Mouse (Mus musculus) liver, embryonic 13.5 days (tissue): ENCODE measurements around the gene Rpp38. TPM values are rescaled to one million over a fixed set of nuclear protein-coding genes. Genes with fewer than 3 reads are reported as not detected.

ENCODE experiments used
- ATAC-seq: fragments of 200-750 bp; cut with Nextera tagmentation; 2 replicates; pipeline ENCODE4 v1.8.0; 2017; ENCODE audit warnings: low read depth, mild to moderate bottlenecking, moderate number of reproducible peaks, moderate library complexity
- DNase-seq: peaks from one replicate; pipeline ENCODE4 v3.0.0; 2022
- H3K27ac ChIP-seq: fragments of 300-500 bp; sonication (generic); 2 replicates; pipeline ENCODE4 v1.5.1; 2015; ENCODE audit warnings: moderate library complexity, mild to moderate bottlenecking, inconsistent platforms
- H3K27me3 ChIP-seq: fragments of 300-500 bp; sonication (generic); 2 replicates; pipeline ENCODE4 v1.6.1; 2015; ENCODE audit warnings: mild to moderate bottlenecking, inconsistent platforms
- H3K36me3 ChIP-seq: fragments of 300-500 bp; sonication (generic); 2 replicates; pipeline ENCODE4 v1.6.1; 2015; ENCODE audit warnings: mild to moderate bottlenecking, inconsistent platforms
- H3K4me1 ChIP-seq: fragments of 300-500 bp; sonication (generic); replicated peaks from 2 replicates; pipeline ENCODE4 v1.6.1; 2015; ENCODE audit warnings: inconsistent platforms
- H3K4me2 ChIP-seq: fragments of 300-500 bp; sonication (generic); 2 replicates; pipeline ENCODE4 v1.6.1; 2015; ENCODE audit warnings: inconsistent platforms, mild to moderate bottlenecking, moderate library complexity
- H3K4me3 ChIP-seq: fragments of 300-500 bp; sonication (generic); replicated peaks from 2 replicates; pipeline ENCODE4 v1.5.1; 2015; ENCODE audit warnings: mild to moderate bottlenecking, inconsistent platforms
- H3K9ac ChIP-seq: fragments of 300-500 bp; sonication (generic); 2 replicates; pipeline ENCODE4 v1.6.1; 2015; ENCODE audit warnings: mild to moderate bottlenecking, inconsistent platforms
- H3K9me3 ChIP-seq: fragments of 300-500 bp; sonication (generic); replicated peaks from 2 replicates; pipeline ENCODE4 v1.6.1; 2016; ENCODE audit warnings: inconsistent platforms
- WGBS: fragments of 180-500 bp; shearing (Covaris S2); methylation state at CpG from one replicate; pipeline ENCODE4 v1.1.7; 2015; ENCODE audit not compliant: insufficient replicate concordance; 5-methylcytosine and 5-hydroxymethylcytosine counted together
- polyA plus RNA-seq: library from polyadenylated mRNA; unstranded; fragments of >200 nt; fragmentation: Nextera tagmentation; extraction: Ambion mirVana; gene quantifications from 2 replicates; pipeline ENCODE4 v1.2.1, GENCODE M21; 2015

Gene Rpp38
- polyA plus RNA-seq, 1 experiment from 2014 or later: 15.6 TPM

- Histone ChIP-seq H3K9me3 (no peaks in the 10 kb centered on the region), H3K27me3 (no peaks in the 10 kb centered on the region), H3K27ac (no peak overlapping the region), H3K9ac (peak overlapping the region; percentile 89), H3K4me2 (peak overlapping the region; percentile 98), H3K36me3 (no peaks in the 10 kb centered on the region), H3K4me3 (peak overlapping the region; percentile 89), H3K4me1 (peaks cover 36% of the 10 kb centered on the region)
- ATAC-seq (no peak), DNase-seq (no peak)
- WGBS: 15% methylated on average over 3 of the region's 3 CpGs
Measured at GRCm38 (mm10) chr2:3285709-3286108, 46.7 kb downstream of the Rpp38 start.

- ATAC-seq (no peak), DNase-seq (no peak)
- Histone ChIP-seq H3K4me3 (peak overlapping the region; percentile 89), H3K9ac (peak overlapping the region; percentile 89), H3K9me3 (no peaks in the 10 kb centered on the region), H3K4me1 (peaks cover 36% of the 10 kb centered on the region), H3K27ac (peak overlapping the region; percentile 77; the same call in 1 of the 2 replicates), H3K36me3 (no peaks in the 10 kb centered on the region), H3K27me3 (no peaks in the 10 kb centered on the region), H3K4me2 (peak overlapping the region; percentile 98)
- WGBS: 3% methylated on average over 6 of the region's 6 CpGs
Measured at GRCm38 (mm10) chr2:3285181-3285530, 47.3 kb downstream of the Rpp38 start.

GRCm38 (mm10) chr2:3284473-3285180 lies 47.8 kb downstream of the Rpp38 start:
- ATAC-seq (peak; percentile 29), DNase-seq (peak; percentile 35)
- under 1% methylated on average over 54 of the region's 60 CpGs for WGBS
- H3K27me3 ChIP-seq: no peaks in the 10 kb centered on the region
- no peaks in the 10 kb centered on the region for H3K9me3 ChIP-seq
- no peaks in the 10 kb centered on the region for H3K36me3 ChIP-seq
- H3K4me1 ChIP-seq: peaks cover 36% of the 10 kb centered on the region
- peak overlapping the region; percentile 89 for H3K9ac ChIP-seq
- peak overlapping the region; percentile 89 for H3K4me3 ChIP-seq
- peak overlapping the region; percentile 98 for H3K4me2 ChIP-seq
- H3K27ac ChIP-seq: peak overlapping the region; percentile 77

- H3K4me2 ChIP-seq: peak within 1 kb of the TSS; percentile 98
- no peaks in the 10 kb centered on the region for H3K27me3 ChIP-seq
- H3K4me1 ChIP-seq: peaks cover 36% of the 10 kb centered on the region
- peak within 1 kb of the TSS; percentile 83 for H3K27ac ChIP-seq
- ATAC-seq (peak; percentile 93), DNase-seq (peak; percentile 100)
- no peaks in the 10 kb centered on the region for H3K9me3 ChIP-seq
- H3K4me3 ChIP-seq: peak within 1 kb of the TSS; percentile 89
- H3K9ac ChIP-seq: peak within 1 kb of the TSS; percentile 89
- under 1% methylated on average over 81 of the region's 88 CpGs for WGBS
- H3K36me3 ChIP-seq: no peaks in the 10 kb centered on the region
Measured at GRCm38 (mm10) chr2:3283602-3284472, 48.6 kb downstream of the Rpp38 start, which contains the start of gene Nmt2. Gene Nmt2, plus strand, starts transcription at chr2:3284212.

GRCm38 (mm10) chr2:3282866-3283601 lies 49.4 kb downstream of the Rpp38 start:
- Histone ChIP-seq H3K4me3 (peak overlapping the region; percentile 89), H3K27ac (peak overlapping the region; percentile 83), H3K4me2 (peak overlapping the region; percentile 98), H3K4me1 (peaks cover 34% of the 10 kb centered on the region), H3K27me3 (no peaks in the 10 kb centered on the region), H3K36me3 (no peaks in the 10 kb centered on the region), H3K9me3 (no peaks in the 10 kb centered on the region), H3K9ac (peak overlapping the region; percentile 78)
- ATAC-seq (no peak), DNase-seq (no peak)
- WGBS: 9% methylated on average over 12 of the region's 12 CpGs

GRCm38 (mm10) chr2:3281311-3281710 lies 51.1 kb downstream of the Rpp38 start:
- H3K4me1 ChIP-seq: peaks cover 34% of the 10 kb centered on the region
- H3K4me3 ChIP-seq: no peak overlapping the region
- H3K27me3 ChIP-seq: no peaks in the 10 kb centered on the region
- no peak overlapping the region for H3K9ac ChIP-seq
- H3K36me3 ChIP-seq: no peaks in the 10 kb centered on the region
- H3K27ac ChIP-seq: no peak overlapping the region
- no peak overlapping the region for H3K4me2 ChIP-seq
- ATAC-seq (no peak), DNase-seq (no peak)
- 67% methylated on average over 4 of the region's 4 CpGs for WGBS
- H3K9me3 ChIP-seq: no peaks in the 10 kb centered on the region

Other genes with a start within 250 kb of the Rpp38 start
- 2.7 and 3.9 TPM in 2 replicates for gene Fam171a1, start 218.4 kb downstream of the Rpp38 start, polyA plus RNA-seq
- gene Nmt2, start 48.4 kb downstream of the Rpp38 start, polyA plus RNA-seq: 19.7 and 21.2 TPM in 2 replicates
- gene Acbd7, start 3.5 kb upstream of the Rpp38 start, polyA plus RNA-seq: 0.68 and 1.2 TPM in 2 replicates
- gene Olah, start 64.6 kb upstream of the Rpp38 start, polyA plus RNA-seq: not detected in 2 replicates
- gene Meig1, start 90.0 kb upstream of the Rpp38 start, polyA plus RNA-seq: not detected in 2 replicates
- 5.4 and 5.6 TPM in 2 replicates for gene Dclre1c, start 91.5 kb upstream of the Rpp38 start, polyA plus RNA-seq
- gene Suv39h2, start 142.4 kb upstream of the Rpp38 start, polyA plus RNA-seq: 8.8 and 9.3 TPM in 2 replicates
- gene Gm45902, start 180.1 kb upstream of the Rpp38 start, polyA plus RNA-seq: 1.8 and 2.1 TPM in 2 replicates
- gene Hspa14, start 180.2 kb upstream of the Rpp38 start, polyA plus RNA-seq: 92.3 and 97.3 TPM in 2 replicates
- gene Cdnf, start 180.4 kb upstream of the Rpp38 start, polyA plus RNA-seq: 0.12 and 0.15 TPM in 2 replicates
- 13.4 and 21.0 TPM in 2 replicates for gene Fam107b, start 237.8 kb upstream of the Rpp38 start, polyA plus RNA-seq